Mouse (Mus musculus): ENCODE data around the gene Aif1.

- TF ChIP-seq GATA1 (IDR thresholded peaks at IDR 0.05; ENCODE audit: borderline replicate concordance, low read length) (no peak), FLI1 (IDR thresholded peaks at IDR 0.05; ENCODE audit: low read length) (no peak)
Observed at GRCm38 (mm10) chr17:35125081-35125480, 50.8 kb downstream of the Aif1 start.

Measured in megakaryocyte, embryonic 14.5 days (primary cell).